Mouse (Mus musculus) limb, embryonic 11.5 days (tissue): ENCODE measurements at regions not wholly inside any gene's neighbourhood (a gene's known extent, or its start where the extent isn't known, plus 50 kb on each side); places are given as distances from the start of the nearest gene placed in this dataset.

Experiments
- ATAC-seq: fragments of 200-750 bp; cut with Nextera tagmentation; 2 replicates; pipeline ENCODE4 v1.8.0; 2017; ENCODE audit warnings: low read depth; ENCODE audit not compliant: insufficient number of reproducible peaks, low FRiP score, low TSS enrichment
- DNase-seq: peaks from one replicate; pipeline ENCODE4 v3.0.0-alpha.2; 2015; ENCODE audit warnings: low spot score
- H3K27ac ChIP-seq: fragments of 300-500 bp; sonication (generic); replicated peaks from 2 replicates; pipeline ENCODE4 v1.5.1; 2014; ENCODE audit warnings: low read depth, mild to moderate bottlenecking, low read length
- H3K27me3 ChIP-seq: fragments of 300-500 bp; sonication (generic); 2 replicates; pipeline ENCODE4 v1.6.1; 2014; ENCODE audit warnings: mild to moderate bottlenecking, low read length, mixed read lengths; ENCODE audit not compliant: control insufficient read depth, insufficient read depth
- H3K36me3 ChIP-seq: fragments of 300-500 bp; sonication (generic); 2 replicates; pipeline ENCODE4 v1.6.1; 2014; ENCODE audit warnings: mild to moderate bottlenecking, low read length, moderate library complexity, mixed read lengths; ENCODE audit not compliant: control insufficient read depth, insufficient read depth
- H3K4me1 ChIP-seq: fragments of 300-500 bp; sonication (generic); 2 replicates; pipeline ENCODE4 v1.6.1; 2014; ENCODE audit warnings: low read length, mixed read lengths; ENCODE audit not compliant: control insufficient read depth, insufficient read depth
- H3K4me2 ChIP-seq: fragments of 300-500 bp; sonication (generic); 2 replicates; pipeline ENCODE4 v1.6.1; 2014; ENCODE audit warnings: low read depth, mild to moderate bottlenecking, moderate library complexity; ENCODE audit not compliant: severe bottlenecking
- H3K4me3 ChIP-seq: fragments of 300-500 bp; sonication (generic); 2 replicates; pipeline ENCODE4 v1.5.1; 2014; ENCODE audit warnings: low read depth, low read length
- H3K9ac ChIP-seq: fragments of 300-500 bp; sonication (generic); 2 replicates; pipeline ENCODE4 v1.6.1; 2014; ENCODE audit warnings: mild to moderate bottlenecking, low read length
- H3K9me3 ChIP-seq: fragments of 300-500 bp; sonication (generic); 2 replicates; pipeline ENCODE4 v1.6.1; 2016; ENCODE audit warnings: low read length; ENCODE audit not compliant: control insufficient read depth
- WGBS: fragments of 180-500 bp; shearing (Covaris S2); extraction: QIAGEN DNeasy Blood & Tissue Kit; methylation state at CpG from one replicate; pipeline ENCODE4 v1.1.7; 2014; 5-methylcytosine and 5-hydroxymethylcytosine counted together

GRCm38 (mm10) chr13:97485886-97486285 is 245.0 kb downstream of the Enc1 start:
- Histone ChIP-seq H3K27ac (no peak overlapping the region), H3K4me2 (no peak overlapping the region), H3K9ac (no peak overlapping the region), H3K27me3 (no peaks in the 10 kb centered on the region), H3K4me1 (peaks cover 19% of the 10 kb centered on the region), H3K4me3 (no peak overlapping the region), H3K9me3 (no peaks in the 10 kb centered on the region), H3K36me3 (no peaks in the 10 kb centered on the region)
- ATAC-seq, result no peak
- WGBS, result 87% methylated on average over 5 of the region's 5 CpGs
- DNase-seq, result no peak

GRCm38 (mm10) chr13:97484808-97485545 is 244.1 kb downstream of the Enc1 start:
- ATAC-seq (no peak), DNase-seq (no peak)
- Histone ChIP-seq H3K4me3 (no peak overlapping the region), H3K4me1 (peaks cover 19% of the 10 kb centered on the region), H3K4me2 (no peak overlapping the region), H3K27me3 (no peaks in the 10 kb centered on the region), H3K27ac (no peak overlapping the region), H3K36me3 (no peaks in the 10 kb centered on the region), H3K9ac (no peak overlapping the region), H3K9me3 (no peaks in the 10 kb centered on the region)
- WGBS, result 86% methylated on average over 20 of the region's 20 CpGs

- DNase-seq (no peak), ATAC-seq (no peak)
- 70% methylated on average over 8 of the region's 8 CpGs for WGBS
Measured at GRCm38 (mm10) chr13:97483681-97484080, 242.8 kb downstream of the Enc1 start.

GRCm38 (mm10) chr13:97482439-97482946 is 241.6 kb downstream of the Enc1 start:
- DNase-seq (no peak), ATAC-seq (no peak)
- no peak overlapping the region for H3K4me3 ChIP-seq
- H3K4me1 ChIP-seq, result peaks cover 5% of the 10 kb centered on the region
- H3K27me3 ChIP-seq, result no peaks in the 10 kb centered on the region
- 97% methylated on average over 3 of the region's 3 CpGs for WGBS
- H3K9ac ChIP-seq, result no peak overlapping the region
- H3K36me3 ChIP-seq, result no peaks in the 10 kb centered on the region
- no peak overlapping the region for H3K27ac ChIP-seq
- H3K9me3 ChIP-seq, result no peaks in the 10 kb centered on the region
- no peak overlapping the region for H3K4me2 ChIP-seq

More at GRCm38 (mm10) chr13:97483681-97484080, 242.8 kb downstream of the Enc1 start:
- Histone ChIP-seq H3K27ac (no peak overlapping the region), H3K4me1 (peaks cover 10% of the 10 kb centered on the region), H3K9ac (no peak overlapping the region), H3K36me3 (no peaks in the 10 kb centered on the region), H3K4me3 (no peak overlapping the region), H3K4me2 (no peak overlapping the region), H3K9me3 (no peaks in the 10 kb centered on the region), H3K27me3 (no peaks in the 10 kb centered on the region)

GRCm38 (mm10) chr13:97481259-97481658 is 240.4 kb downstream of the Enc1 start:
- DNase-seq (no peak), ATAC-seq (no peak)
- no peak overlapping the region for H3K9ac ChIP-seq
- no peak overlapping the region for H3K4me2 ChIP-seq
- H3K36me3 ChIP-seq, result no peaks in the 10 kb centered on the region
- peaks cover 3% of the 10 kb centered on the region; the same call in 1 of the 2 replicates for H3K4me1 ChIP-seq
- H3K27me3 ChIP-seq, result no peaks in the 10 kb centered on the region
- H3K9me3 ChIP-seq, result no peaks in the 10 kb centered on the region
- 93% methylated on average over 2 of the region's 2 CpGs for WGBS
- H3K27ac ChIP-seq, result no peak overlapping the region
- H3K4me3 ChIP-seq, result no peak overlapping the region

GRCm38 (mm10) chr13:97479066-97479586 is 238.2 kb downstream of the Enc1 start:
- Histone ChIP-seq H3K36me3 (no peaks in the 10 kb centered on the region), H3K4me3 (no peak overlapping the region), H3K4me1 (peaks cover 8% of the 10 kb centered on the region; the same call in 1 of the 2 replicates), H3K4me2 (no peak overlapping the region), H3K9ac (no peak overlapping the region), H3K27ac (no peak overlapping the region), H3K9me3 (no peaks in the 10 kb centered on the region), H3K27me3 (no peaks in the 10 kb centered on the region)
- ATAC-seq (no peak), DNase-seq (no peak)
- WGBS, result 89% methylated on average over 10 of the region's 10 CpGs

GRCm38 (mm10) chr13:97473971-97474365 is 233.1 kb downstream of the Enc1 start:
- no peak overlapping the region for H3K4me2 ChIP-seq
- no peak for ATAC-seq
- 89% methylated on average over 3 of the region's 3 CpGs for WGBS

GRCm38 (mm10) chr13:97473256-97473970 is 232.5 kb downstream of the Enc1 start:
- Histone ChIP-seq H3K9me3 (no peaks in the 10 kb centered on the region), H3K27me3 (no peaks in the 10 kb centered on the region), H3K4me2 (no peak overlapping the region), H3K9ac (no peak overlapping the region), H3K4me1 (peaks cover 8% of the 10 kb centered on the region; the same call in 1 of the 2 replicates), H3K27ac (no peak overlapping the region), H3K36me3 (no peaks in the 10 kb centered on the region), H3K4me3 (no peak overlapping the region)
- WGBS, result 85% methylated on average over 7 of the region's 7 CpGs
- ATAC-seq (no peak), DNase-seq (no peak)

More at GRCm38 (mm10) chr13:97473971-97474365, 233.1 kb downstream of the Enc1 start:
- Histone ChIP-seq H3K36me3 (no peaks in the 10 kb centered on the region), H3K27ac (no peak overlapping the region), H3K9ac (no peak overlapping the region), H3K4me1 (peaks cover 8% of the 10 kb centered on the region; the same call in 1 of the 2 replicates), H3K27me3 (no peaks in the 10 kb centered on the region), H3K9me3 (no peaks in the 10 kb centered on the region), H3K4me3 (no peak overlapping the region)
- DNase-seq, result no peak
